Mouse (Mus musculus) heart, adult 2 months (tissue): ENCODE results near the gene Ccdc24.

Experiments used
- CTCF ChIP-seq: fragments of 200-600 bp; IDR thresholded peaks from 2 replicates; pipeline ENCODE4 v1.8.1; 2022; ENCODE audit warnings: antibody characterized with exemption, mild to moderate bottlenecking, moderate library complexity
- EP300 ChIP-seq: fragments of 200-500 bp; IDR thresholded peaks from 2 replicates; pipeline ENCODE4 v1.6.1; 2011; ENCODE audit warnings: low read depth, low read length, control low read depth; ENCODE audit not compliant: insufficient read depth
- POLR2A ChIP-seq: fragments of 200-500 bp; IDR thresholded peaks from 2 replicates; pipeline ENCODE4 v1.6.1; 2011; ENCODE audit warnings: mild to moderate bottlenecking, low read depth, low read length, control low read depth; ENCODE audit not compliant: insufficient read depth

GRCm38 (mm10) chr4:117834457-117834844, 37.9 kb downstream of the Ccdc24 start, which contains the start of gene Slc6a9:
- TF ChIP-seq CTCF (no peak), EP300 (no peak), POLR2A (no peak)
